Mouse (Mus musculus) adrenal gland, adult 8-10 months (tissue): Measurements from ENCODE around the gene Rex1bd. TPM values are rescaled to one million over a fixed set of nuclear protein-coding genes. Genes with fewer than 3 reads are reported as not detected.
"Not testable (repeated sequence)": the region's sequence is repeated elsewhere in the genome, so short reads cannot be mapped to it uniquely, and the experiment has no call there.

Source experiments
- DNase-seq: peaks from one replicate; pipeline ENCODE4 v3.0.0; 2022
- total RNA-seq, 4 experiments: library from RNA; stranded (reverse); gene quantifications; 2 replicates each; pipeline ENCODE4 v1.2.4; 2022

The Rex1bd gene
- total RNA-seq, 4 experiments from 2014 or later, result 126 to 165 (median 148) TPM

- no peak for DNase-seq
Measured at GRCm38 (mm10) chr8:70528182-70528797, 21.7 kb upstream of the Rex1bd start.

DNA sequence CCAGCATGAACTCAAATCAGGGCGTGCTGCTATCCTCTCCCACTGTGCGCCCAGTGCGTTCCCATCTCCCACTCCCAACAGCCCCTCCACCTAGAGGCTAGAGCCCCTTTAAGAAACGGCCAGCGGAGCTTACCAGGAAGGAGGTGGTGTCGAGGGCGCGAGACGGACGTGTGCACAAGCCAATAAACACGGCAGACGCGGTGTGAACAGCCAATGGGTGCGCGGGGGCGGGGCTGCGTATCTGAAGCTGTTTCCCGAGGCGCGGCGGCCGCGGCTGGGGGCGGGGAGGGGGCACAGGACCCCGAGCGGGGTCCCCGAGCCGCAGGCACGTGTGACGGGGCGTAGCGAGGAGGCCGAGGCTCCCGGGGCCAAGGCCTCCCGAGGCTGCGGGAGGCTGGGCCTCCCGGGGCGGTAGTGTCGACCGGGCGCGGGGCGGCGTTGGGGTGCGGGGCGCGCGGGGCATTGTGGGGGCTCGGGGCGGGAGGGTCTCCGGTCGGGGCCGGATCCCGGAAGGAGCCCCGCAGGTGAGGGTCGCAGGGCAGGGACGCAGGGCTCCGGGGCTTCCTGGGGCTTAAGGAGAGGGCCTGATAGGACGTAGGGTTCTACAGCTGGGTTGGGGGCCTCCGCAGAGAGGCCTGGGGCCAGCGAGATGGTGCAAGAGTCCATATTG, 21.1 kb upstream of the Rex1bd start, which contains the start of the genes Fkbp8 and Kxd1:
Gene Fkbp8, plus strand, starts transcription at position 213 of the 670 bp plus-strand sequence.
Gene Kxd1, minus strand, starts transcription at position 445 of the 670 bp plus-strand sequence.
- peak; percentile 95 for DNase-seq

DNA sequence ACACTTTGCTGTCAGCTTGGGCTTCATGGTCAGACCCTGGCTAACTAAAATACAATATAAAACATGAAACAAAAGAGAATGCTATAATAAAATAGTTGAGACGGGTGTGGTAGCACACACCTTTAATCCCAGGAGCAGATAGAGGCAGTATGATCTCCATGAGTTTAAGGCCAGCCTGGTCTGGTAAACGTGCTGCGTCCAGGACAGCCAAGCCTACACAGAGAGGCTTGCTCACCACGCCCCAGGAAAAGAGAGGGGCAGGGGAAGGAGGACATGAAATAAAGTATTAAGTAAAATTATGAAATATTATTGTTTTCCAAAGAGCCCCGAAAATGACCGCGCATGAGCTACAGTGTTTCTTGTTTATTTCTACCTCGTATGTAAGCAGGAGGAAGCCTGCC, 20.6 kb upstream of the Rex1bd start:
- no peak for DNase-seq

- peak; percentile 96 for DNase-seq
Measured at GRCm38 (mm10) chr8:70522592-70523403, 16.2 kb upstream of the Rex1bd start.

- DNase-seq, result no peak
Measured at GRCm38 (mm10) chr8:70519606-70520005, 13.1 kb upstream of the Rex1bd start.

DNA sequence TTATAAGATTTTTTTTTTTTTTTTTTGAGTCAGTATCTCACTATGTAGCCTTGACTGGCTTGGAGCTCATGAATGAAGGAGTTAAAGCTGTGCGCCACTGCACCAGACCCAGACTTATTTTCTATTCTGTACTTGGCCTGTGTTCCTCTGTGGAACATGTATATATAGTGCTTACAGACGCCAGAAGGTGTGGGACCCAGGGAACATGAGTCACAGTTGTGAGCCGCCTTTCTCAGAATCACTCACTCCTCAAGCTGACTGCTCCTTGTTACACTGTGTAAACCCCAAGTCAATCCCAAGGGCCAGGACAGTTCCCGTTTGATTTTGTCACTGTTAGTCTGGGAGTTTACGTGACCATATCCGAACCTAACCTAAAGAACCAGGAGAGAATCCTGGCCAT, 12.5 kb upstream of the Rex1bd start:
- DNase-seq, result no peak

GRCm38 (mm10) chr8:70517940-70518643, 11.5 kb upstream of the Rex1bd start:
- DNase-seq, result no peak

DNA sequence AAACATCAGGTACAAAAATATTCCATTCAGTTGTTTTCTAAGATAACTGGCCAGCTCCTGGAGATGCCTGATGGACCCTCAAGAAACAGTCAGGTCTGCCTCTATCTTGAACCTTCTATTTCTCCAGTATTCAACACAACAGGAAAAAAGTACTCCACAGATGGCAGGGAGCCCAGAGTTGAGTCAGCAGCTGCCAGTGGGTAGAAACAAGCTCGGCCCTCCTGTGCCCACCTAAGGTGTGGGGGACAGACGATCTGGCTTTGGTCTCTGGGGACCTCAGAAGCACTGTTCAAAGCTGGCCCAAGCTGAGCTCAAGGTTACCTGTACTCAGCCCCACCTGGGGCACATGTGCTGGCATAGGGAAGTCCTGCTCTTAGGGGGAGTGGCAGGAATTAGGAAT, 6.9 kb upstream of the Rex1bd start:
- DNase-seq, result no peak

GRCm38 (mm10) chr8:70512253-70512903, 5.8 kb upstream of the Rex1bd start:
- DNase-seq, result no peak

DNA sequence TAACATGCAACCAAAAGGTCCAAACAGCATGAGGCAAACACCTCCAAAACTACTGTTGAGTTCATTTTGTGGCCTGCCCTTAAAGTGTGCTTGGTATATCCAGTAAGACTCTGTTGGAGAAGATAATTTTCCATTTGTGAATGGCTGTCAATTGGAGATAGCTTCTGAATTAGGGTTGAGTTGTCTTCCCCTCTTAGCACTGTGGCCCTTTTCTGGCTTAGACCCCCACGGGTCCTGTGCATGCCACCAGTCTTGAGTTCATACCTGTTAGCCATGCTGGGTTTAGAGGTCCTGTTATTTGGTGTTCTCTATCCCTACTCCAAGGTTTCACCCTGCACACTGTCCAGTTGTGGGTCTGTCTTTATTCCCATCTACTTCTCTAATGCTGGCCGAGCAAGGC, 5.2 kb upstream of the Rex1bd start:
- no peak for DNase-seq

- DNase-seq, result not testable (repeated sequence)
Measured at GRCm38 (mm10) chr8:70511174-70511573, 4.6 kb upstream of the Rex1bd start.

DNA sequence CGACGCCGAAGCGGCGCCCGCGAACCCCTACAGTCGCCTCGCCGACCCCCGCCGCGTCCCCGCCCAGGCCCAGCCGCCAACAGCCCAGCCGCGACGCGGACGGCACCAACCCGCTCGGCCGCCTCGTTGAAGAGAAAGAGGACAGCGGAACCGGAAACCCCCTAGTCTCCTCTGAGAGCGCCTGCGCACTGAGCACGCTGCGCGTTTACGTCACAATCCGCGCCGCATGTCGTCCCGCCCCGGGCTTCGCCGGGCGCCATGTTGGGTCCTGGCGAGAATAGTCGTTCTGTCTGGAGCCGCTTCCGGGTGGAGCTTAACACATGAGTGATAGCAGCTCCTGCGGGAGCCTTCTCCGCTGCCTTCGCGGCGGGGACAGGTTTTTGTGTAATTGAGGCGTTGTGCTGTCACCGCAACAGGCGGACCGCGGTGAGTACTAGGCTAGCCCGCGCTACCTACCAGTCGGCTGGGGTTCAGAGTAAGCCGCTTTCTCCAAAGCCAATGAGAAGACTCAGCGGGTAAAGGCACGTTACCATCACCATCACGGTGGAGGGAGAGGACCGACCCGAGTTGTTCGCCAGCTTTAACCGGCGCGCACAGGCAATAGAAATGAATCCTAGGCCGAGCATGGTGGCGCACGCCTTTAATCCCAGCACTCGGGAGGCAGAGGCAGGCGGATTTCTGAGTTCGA, 3.8 kb upstream of the Rex1bd start, which contains the start of gene Uba52:
Gene Uba52, minus strand, starts transcription at position 574 of the 688 bp plus-strand sequence.
- DNase-seq, result peak; percentile 97

DNA sequence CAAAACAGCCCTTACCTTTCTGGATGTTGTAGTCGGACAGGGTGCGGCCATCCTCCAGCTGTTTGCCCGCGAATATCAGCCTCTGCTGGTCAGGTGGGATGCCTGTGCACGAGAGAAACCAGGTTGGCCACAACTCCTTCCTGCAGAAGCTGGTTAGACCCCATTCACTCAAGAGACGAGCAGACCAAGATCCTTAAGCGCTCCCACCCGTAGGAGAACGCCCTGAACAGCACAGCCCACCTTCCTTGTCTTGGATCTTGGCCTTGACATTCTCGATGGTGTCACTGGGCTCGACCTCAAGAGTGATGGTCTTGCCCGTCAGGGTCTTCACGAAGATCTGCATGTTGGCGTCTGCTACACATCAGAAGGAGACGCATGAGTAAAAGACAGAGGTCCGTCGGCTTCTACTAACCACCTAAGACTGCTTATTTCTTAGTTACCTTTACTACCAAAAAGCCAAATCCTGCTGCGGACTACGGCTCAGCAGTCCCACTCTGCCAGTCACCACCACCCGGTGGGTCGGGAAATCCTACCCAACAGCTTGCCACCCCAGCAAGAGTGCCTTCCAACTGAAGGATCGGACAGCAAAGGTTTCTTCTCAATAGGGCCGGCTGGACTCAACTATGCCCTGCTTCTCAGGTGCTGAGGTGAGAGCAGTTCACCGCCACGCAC, 2.9 kb upstream of the Rex1bd start:
- DNase-seq, result no peak

- DNase-seq, result no peak
Measured at GRCm38 (mm10) chr8:70507027-70507393, 458 bp upstream of the Rex1bd start.

- DNase-seq, result no peak
Measured at GRCm38 (mm10) chr8:70505698-70506327, 739 bp downstream of the Rex1bd start.

DNA sequence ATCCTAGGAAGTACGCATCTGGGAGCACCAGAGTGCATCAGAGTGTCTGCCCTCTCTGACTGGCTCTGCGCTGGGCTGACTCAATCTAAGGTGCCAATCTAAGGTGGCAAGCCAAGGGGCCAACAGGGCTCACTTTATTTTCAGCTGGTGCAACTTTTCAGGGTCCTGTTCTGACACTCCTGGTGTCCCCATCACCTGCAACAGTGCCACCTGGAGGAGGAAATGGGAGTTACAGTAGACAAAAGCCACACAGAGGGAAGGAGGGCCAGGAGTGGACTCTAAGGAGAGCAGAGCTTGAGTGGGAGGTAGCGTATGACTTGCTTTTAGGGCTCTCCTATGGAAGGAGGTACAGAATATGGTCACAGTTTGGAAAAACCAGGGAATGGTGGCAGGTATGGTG, 1.7 kb downstream of the Rex1bd start:
- no peak for DNase-seq

DNA sequence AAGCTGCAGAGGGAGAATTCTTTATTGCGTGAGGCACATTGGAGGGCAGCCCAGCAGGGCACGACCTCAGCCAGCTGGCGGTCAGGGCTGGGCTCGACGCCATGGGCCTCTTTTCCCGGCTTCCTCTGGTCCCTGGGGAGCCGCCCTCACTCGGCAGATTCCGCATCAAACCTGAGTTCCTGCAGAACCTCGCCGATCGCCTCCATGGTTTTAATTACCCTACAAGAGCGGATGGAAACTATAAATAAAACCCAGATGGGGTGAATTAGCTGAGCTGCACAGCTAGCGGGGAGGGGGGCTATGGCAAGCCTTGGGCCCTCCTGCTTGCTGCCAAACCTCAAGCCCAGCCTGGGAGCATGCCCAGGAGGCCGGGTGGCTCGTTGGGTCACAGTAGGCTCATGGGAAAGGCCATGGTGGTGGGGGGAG, 2.2 kb downstream of the Rex1bd start:
- no peak for DNase-seq

DNA sequence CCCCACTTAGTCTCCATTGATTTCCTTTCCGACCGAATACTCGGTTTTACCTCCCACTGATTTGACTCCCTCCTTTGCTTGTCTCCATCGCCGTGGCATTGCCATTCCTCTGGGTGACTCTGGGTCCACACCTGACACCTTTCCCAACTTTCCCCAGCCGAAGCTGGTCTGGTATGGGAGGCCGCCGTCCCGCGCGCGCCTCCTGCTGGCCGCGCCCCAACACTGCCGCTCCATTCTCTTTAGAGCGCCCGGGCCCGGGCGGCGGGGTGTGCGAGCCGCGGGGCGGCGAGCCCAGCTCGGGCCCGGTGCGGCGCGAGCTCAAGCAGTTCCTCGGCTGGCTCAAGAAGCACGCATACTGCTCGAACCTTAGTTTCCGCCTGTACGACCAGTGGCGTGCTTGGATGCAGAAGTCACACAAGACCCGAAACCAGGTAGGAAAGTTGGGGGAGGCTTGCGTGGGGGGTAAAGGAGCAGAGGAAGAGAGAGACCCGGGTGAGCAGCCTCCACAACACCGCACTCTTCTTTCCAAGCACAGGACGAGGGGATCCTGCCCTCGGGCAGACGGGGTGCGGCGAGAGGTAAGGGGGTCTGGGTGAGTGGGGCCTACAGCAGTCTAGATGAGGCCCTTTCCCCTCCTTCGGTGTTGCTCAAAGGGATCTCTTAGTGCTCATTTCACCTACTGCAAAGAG, 3.3 kb downstream of the Rex1bd start:
- DNase-seq, result no peak

DNA sequence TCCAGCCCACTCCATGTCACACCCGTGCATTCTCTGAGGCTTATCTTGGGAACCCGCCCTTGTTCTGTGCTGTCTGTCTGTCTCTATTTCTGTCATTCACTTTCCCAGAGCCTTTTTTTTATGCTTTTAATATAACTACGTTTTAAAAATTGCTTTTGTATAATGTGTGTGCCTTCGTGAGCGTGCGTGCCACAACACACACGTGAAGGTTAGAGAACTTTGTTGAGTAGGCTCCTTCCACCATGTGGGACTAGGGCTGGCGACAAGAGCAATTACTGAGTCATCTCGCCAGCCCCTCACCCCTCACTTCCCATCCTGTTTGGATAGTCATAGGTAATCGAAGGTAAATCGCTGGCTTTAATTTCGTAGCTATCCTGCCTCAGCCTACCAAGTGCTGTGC, 4.0 kb downstream of the Rex1bd start:
- no peak for DNase-seq
